Mouse (Mus musculus) testis, adult 10 weeks (tissue): ENCODE results near the gene Gm21170. TPM values are rescaled to one million over a fixed set of nuclear protein-coding genes. Genes with fewer than 3 reads are reported as not detected.

Source experiments
- polyA plus RNA-seq: library from polyadenylated mRNA; stranded (reverse); fragments of 350-450 nt; fragmentation: Illumina TruSeq; extraction: RNeasy Lipid Tissue Mini Kit (QIAGEN cat#74804); gene quantifications from one replicate; pipeline ENCODE4 v1.2.3, GENCODE M21; 2014; ENCODE audit warnings: low read depth, low replicate concordance

Gm21170 gene
- not detected for polyA plus RNA-seq

GRCm38 (mm10) chrY:47690998-47691397, at the start of gene Gm21170:
Gm21170 (minus strand) TSS chrY:47691098.

Other genes starting within 250 kb of the Gm21170 start
- gene Gm21256, start 240.1 kb downstream of the Gm21170 start, polyA plus RNA-seq, result 7.0 TPM